Mouse (Mus musculus): ENCODE measurements around the gene Sord. TPM values are rescaled to one million over a fixed set of nuclear protein-coding genes. Genes with fewer than 3 reads are reported as not detected.

Sord gene
- polyA plus RNA-seq, 1 experiment from 2014 or later = 34.2 TPM

GRCm38 (mm10) chr2:122255997-122256396, 21.4 kb downstream of the Sord start:
- H3K27ac ChIP-seq (ENCODE audit: low read depth, low read length) = no peak overlapping the region
- no peak overlapping the region for H3K4me3 ChIP-seq (ENCODE audit: low read depth, low read length)
- no peak overlapping the region for H3K4me2 ChIP-seq
- H3K36me3 ChIP-seq (ENCODE audit: control insufficient read depth, insufficient read depth, low read length) = no peaks in the 10 kb centered on the region
- 98% methylated on average over 5 of the region's 5 CpGs for WGBS
- DNase-seq (ENCODE audit: low spot score, missing footprints) = no peak
- H3K27me3 ChIP-seq (ENCODE audit: control insufficient read depth, insufficient read depth, low read length) = no peaks in the 10 kb centered on the region
- no peaks in the 10 kb centered on the region for H3K4me1 ChIP-seq (ENCODE audit: control insufficient read depth, insufficient read depth, low read length)
- no peak overlapping the region for H3K9ac ChIP-seq (ENCODE audit: low read length)
- no peak for ATAC-seq (ENCODE audit: low FRiP score)
- no peaks in the 10 kb centered on the region for H3K9me3 ChIP-seq (ENCODE audit: control insufficient read depth, low read length)

DNA sequence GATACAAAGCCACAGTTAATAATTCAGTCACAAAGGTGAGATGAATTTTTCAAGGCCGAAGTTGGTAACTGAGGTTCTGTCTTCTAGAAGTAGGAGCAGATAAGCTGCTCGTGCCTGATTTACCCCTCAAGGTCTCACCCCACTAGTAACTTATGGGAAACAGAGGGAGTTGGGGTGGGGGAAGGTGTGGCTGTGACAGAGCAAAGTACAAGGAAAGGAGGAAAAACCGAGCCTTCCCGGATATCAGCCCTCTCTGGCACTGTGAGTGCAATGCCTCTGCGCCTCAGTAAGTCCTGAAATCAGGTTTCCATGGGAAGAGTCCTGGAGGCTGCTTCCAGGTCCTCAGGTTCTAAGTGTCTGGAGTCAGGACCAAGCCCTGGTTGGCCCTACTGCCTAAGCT, 26.2 kb downstream of the Sord start:
- H3K4me3 ChIP-seq (ENCODE audit: low read depth, low read length) = no peak overlapping the region
- H3K27me3 ChIP-seq (ENCODE audit: control insufficient read depth, insufficient read depth, low read length) = no peaks in the 10 kb centered on the region
- H3K9me3 ChIP-seq (ENCODE audit: control insufficient read depth, low read length) = no peaks in the 10 kb centered on the region
- no peak overlapping the region for H3K4me2 ChIP-seq
- 84% methylated on average over 5 of the region's 5 CpGs for WGBS
- no peak overlapping the region for H3K27ac ChIP-seq (ENCODE audit: low read depth, low read length)
- no peak for DNase-seq (ENCODE audit: low spot score, missing footprints)
- peaks cover 7% of the 10 kb centered on the region for H3K4me1 ChIP-seq (ENCODE audit: control insufficient read depth, insufficient read depth, low read length)
- H3K9ac ChIP-seq (ENCODE audit: low read length) = no peak overlapping the region
- ATAC-seq (ENCODE audit: low FRiP score) = no peak
- H3K36me3 ChIP-seq (ENCODE audit: control insufficient read depth, insufficient read depth, low read length) = no peaks in the 10 kb centered on the region

GRCm38 (mm10) chr2:122264690-122265089, 30.1 kb downstream of the Sord start:
- DNase-seq (ENCODE audit: low spot score, missing footprints) (peak; percentile 96), ATAC-seq (ENCODE audit: low FRiP score) (peak; percentile 85)
- no peak overlapping the region for H3K27ac ChIP-seq (ENCODE audit: low read depth, low read length)
- no peak overlapping the region for H3K4me3 ChIP-seq (ENCODE audit: low read depth, low read length)
- no peaks in the 10 kb centered on the region for H3K27me3 ChIP-seq (ENCODE audit: control insufficient read depth, insufficient read depth, low read length)
- H3K9ac ChIP-seq (ENCODE audit: low read length) = no peak overlapping the region
- no peaks in the 10 kb centered on the region for H3K36me3 ChIP-seq (ENCODE audit: control insufficient read depth, insufficient read depth, low read length)
- H3K9me3 ChIP-seq (ENCODE audit: control insufficient read depth, low read length) = no peaks in the 10 kb centered on the region
- peaks cover 7% of the 10 kb centered on the region for H3K4me1 ChIP-seq (ENCODE audit: control insufficient read depth, insufficient read depth, low read length)
- H3K4me2 ChIP-seq = no peak overlapping the region
- 34% methylated on average over 3 of the region's 3 CpGs for WGBS

GRCm38 (mm10) chr2:122266407-122267193, 32.1 kb downstream of the Sord start:
- H3K27ac ChIP-seq (ENCODE audit: low read depth, low read length) = no peak overlapping the region
- DNase-seq (ENCODE audit: low spot score, missing footprints) = no peak
- no peaks in the 10 kb centered on the region for H3K27me3 ChIP-seq (ENCODE audit: control insufficient read depth, insufficient read depth, low read length)
- ATAC-seq (ENCODE audit: low FRiP score) = no peak
- WGBS = 87% methylated on average over 7 of the region's 7 CpGs
- no peaks in the 10 kb centered on the region for H3K9me3 ChIP-seq (ENCODE audit: control insufficient read depth, low read length)
- no peaks in the 10 kb centered on the region for H3K36me3 ChIP-seq (ENCODE audit: control insufficient read depth, insufficient read depth, low read length)
- H3K4me2 ChIP-seq = no peak overlapping the region
- no peak overlapping the region for H3K9ac ChIP-seq (ENCODE audit: low read length)
- peaks cover 7% of the 10 kb centered on the region for H3K4me1 ChIP-seq (ENCODE audit: control insufficient read depth, insufficient read depth, low read length)
- no peak overlapping the region for H3K4me3 ChIP-seq (ENCODE audit: low read depth, low read length)

DNA sequence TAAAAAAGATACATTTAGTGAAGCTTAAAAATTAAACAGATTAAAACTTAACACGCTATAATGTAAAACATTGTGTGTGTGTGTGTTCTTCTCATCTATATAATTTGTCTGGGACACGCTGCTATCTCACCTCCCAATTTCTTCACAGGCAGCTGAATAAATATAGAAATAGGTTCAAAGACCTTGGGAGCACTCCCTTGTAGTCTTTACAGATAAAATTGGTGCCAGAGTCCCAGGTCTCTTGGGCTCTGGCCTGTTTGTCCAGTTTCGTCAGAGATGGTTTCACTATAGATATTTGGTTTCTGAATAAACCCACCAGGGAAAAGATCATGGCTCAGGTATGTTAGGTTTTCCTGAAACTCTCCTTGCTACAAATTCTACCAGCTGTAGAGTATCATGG, 44.2 kb downstream of the Sord start:
- no peak overlapping the region for H3K9ac ChIP-seq (ENCODE audit: low read length)
- H3K27ac ChIP-seq (ENCODE audit: low read depth, low read length) = no peak overlapping the region
- no peak overlapping the region for H3K4me3 ChIP-seq (ENCODE audit: low read depth, low read length)
- no peak overlapping the region for H3K4me2 ChIP-seq
- H3K9me3 ChIP-seq (ENCODE audit: control insufficient read depth, low read length) = no peaks in the 10 kb centered on the region
- ATAC-seq (ENCODE audit: low FRiP score) (no peak), DNase-seq (ENCODE audit: low spot score, missing footprints) (no peak)
- no peaks in the 10 kb centered on the region for H3K27me3 ChIP-seq (ENCODE audit: control insufficient read depth, insufficient read depth, low read length)
- H3K36me3 ChIP-seq (ENCODE audit: control insufficient read depth, insufficient read depth, low read length) = no peaks in the 10 kb centered on the region
- 0 out of 2 replicates have a peak, but pooled peaks cover 3% of the 10 kb centered on the region for H3K4me1 ChIP-seq (ENCODE audit: control insufficient read depth, insufficient read depth, low read length)
- WGBS = 83% methylated on average over 3 of the region's 3 CpGs

- Histone ChIP-seq H3K36me3 (ENCODE audit: control insufficient read depth, insufficient read depth, low read length) (no peaks in the 10 kb centered on the region), H3K27ac (ENCODE audit: low read depth, low read length) (no peak overlapping the region), H3K4me1 (ENCODE audit: control insufficient read depth, insufficient read depth, low read length) (no peaks in the 10 kb centered on the region), H3K9ac (ENCODE audit: low read length) (no peak overlapping the region), H3K4me3 (ENCODE audit: low read depth, low read length) (no peak overlapping the region), H3K9me3 (ENCODE audit: control insufficient read depth, low read length) (no peaks in the 10 kb centered on the region), H3K4me2 (no peak overlapping the region), H3K27me3 (ENCODE audit: control insufficient read depth, insufficient read depth, low read length) (no peaks in the 10 kb centered on the region)
- 91% methylated on average over 9 of the region's 9 CpGs for WGBS
- DNase-seq (ENCODE audit: low spot score, missing footprints) = peak; percentile 6
- ATAC-seq (ENCODE audit: low FRiP score) = no peak
These were observed 49.5 kb downstream of the Sord start for GRCm38 (mm10) chr2:122284091-122284490.

- H3K36me3 ChIP-seq (ENCODE audit: control insufficient read depth, insufficient read depth, low read length) = no peaks in the 10 kb centered on the region
- H3K9me3 ChIP-seq (ENCODE audit: control insufficient read depth, low read length) = no peaks in the 10 kb centered on the region
- no peak overlapping the region for H3K9ac ChIP-seq (ENCODE audit: low read length)
- H3K27me3 ChIP-seq (ENCODE audit: control insufficient read depth, insufficient read depth, low read length) = no peaks in the 10 kb centered on the region
- 74% methylated on average over 7 of the region's 7 CpGs for WGBS
- DNase-seq (ENCODE audit: low spot score, missing footprints) (no peak), ATAC-seq (ENCODE audit: low FRiP score) (no peak)
- H3K27ac ChIP-seq (ENCODE audit: low read depth, low read length) = no peak overlapping the region
- no peaks in the 10 kb centered on the region for H3K4me1 ChIP-seq (ENCODE audit: control insufficient read depth, insufficient read depth, low read length)
- H3K4me2 ChIP-seq = no peak overlapping the region
- no peak overlapping the region for H3K4me3 ChIP-seq (ENCODE audit: low read depth, low read length)
These were observed 51.6 kb downstream of the Sord start for GRCm38 (mm10) chr2:122286137-122286536.

DNA sequence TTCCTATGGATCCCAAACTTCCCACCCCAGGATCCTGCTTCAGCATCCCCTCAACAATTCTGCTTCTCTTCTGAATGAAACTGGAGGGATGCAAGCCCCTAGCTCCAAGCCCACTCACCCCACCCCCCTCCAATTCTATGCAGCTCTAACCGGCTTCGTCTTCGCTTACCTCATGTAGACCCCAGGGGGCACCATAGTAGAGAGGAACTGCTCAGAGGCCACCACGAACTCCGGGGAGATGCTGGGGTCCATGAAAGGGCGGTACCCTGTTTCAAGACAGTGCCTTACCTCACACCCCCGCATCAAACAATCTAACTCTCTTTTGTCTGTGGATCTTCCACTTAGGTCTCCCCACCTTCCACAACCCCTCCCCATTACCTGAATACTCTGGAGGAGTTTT, 60.4 kb downstream of the Sord start:
- Histone ChIP-seq H3K4me1 (ENCODE audit: control insufficient read depth, insufficient read depth, low read length) (peaks cover 18% of the 10 kb centered on the region), H3K27ac (ENCODE audit: low read depth, low read length) (no peak overlapping the region), H3K27me3 (ENCODE audit: control insufficient read depth, insufficient read depth, low read length) (peaks cover 56% of the 10 kb centered on the region), H3K9me3 (ENCODE audit: control insufficient read depth, low read length) (no peaks in the 10 kb centered on the region), H3K36me3 (ENCODE audit: control insufficient read depth, insufficient read depth, low read length) (no peaks in the 10 kb centered on the region), H3K4me2 (no peak overlapping the region), H3K9ac (ENCODE audit: low read length) (no peak overlapping the region), H3K4me3 (ENCODE audit: low read depth, low read length) (no peak overlapping the region)
- 2% methylated on average over 7 of the region's 7 CpGs for WGBS
- DNase-seq (ENCODE audit: low spot score, missing footprints) (peak; percentile 86), ATAC-seq (ENCODE audit: low FRiP score) (no peak)

GRCm38 (mm10) chr2:122297271-122298095, 62.9 kb downstream of the Sord start:
- peak overlapping the region; percentile 13 for H3K4me3 ChIP-seq (ENCODE audit: low read depth, low read length)
- H3K4me1 ChIP-seq (ENCODE audit: control insufficient read depth, insufficient read depth, low read length) = peaks cover 21% of the 10 kb centered on the region
- 1% methylated on average over 35 of the region's 35 CpGs for WGBS
- peak; percentile 95 for DNase-seq (ENCODE audit: low spot score, missing footprints)
- no peaks in the 10 kb centered on the region for H3K36me3 ChIP-seq (ENCODE audit: control insufficient read depth, insufficient read depth, low read length)
- peaks cover 82% of the 10 kb centered on the region for H3K27me3 ChIP-seq (ENCODE audit: control insufficient read depth, insufficient read depth, low read length)
- no peak overlapping the region for H3K27ac ChIP-seq (ENCODE audit: low read depth, low read length)
- peak; percentile 28; the same call in 1 of the 2 replicates for ATAC-seq (ENCODE audit: low FRiP score)
- no peak overlapping the region for H3K9ac ChIP-seq (ENCODE audit: low read length)
- H3K4me2 ChIP-seq = peak overlapping the region; percentile 31
- no peaks in the 10 kb centered on the region for H3K9me3 ChIP-seq (ENCODE audit: control insufficient read depth, low read length)
